Mouse (Mus musculus) gastrocnemius, postnatal 4 days (tissue): ENCODE measurements around the gene Atp5j. TPM values are rescaled to one million over a fixed set of nuclear protein-coding genes. Genes with fewer than 3 reads are reported as not detected.

Source experiments
- DNase-seq, 2 experiments: peaks; one replicate each; pipeline ENCODE4 v3.0.0; 2021 to 2022; ENCODE audit warnings: low spot score in 2 of 2, mixed read lengths in 2 of 2
- total RNA-seq, 2 experiments: library from RNA; stranded (reverse); gene quantifications; 2 replicates each; pipeline ENCODE4 v1.2.3; 2021

The Atp5j gene
- total RNA-seq, 2 experiments from 2014 or later = 769 to 817 TPM

GRCm38 (mm10) chr16:84813852-84814251 lies 21.6 kb downstream of the Atp5j start:
- DNase-seq = no peak

- no peak for DNase-seq
These were observed 25.2 kb downstream of the Atp5j start for GRCm38 (mm10) chr16:84810254-84810653.

GRCm38 (mm10) chr16:84807874-84808273 lies 27.6 kb downstream of the Atp5j start:
- DNase-seq = no peak

- DNase-seq = no peak
These were observed 29.2 kb downstream of the Atp5j start for GRCm38 (mm10) chr16:84806175-84806574.

- DNase-seq = no peak
These were observed 30.6 kb downstream of the Atp5j start for GRCm38 (mm10) chr16:84804866-84805265.

- DNase-seq = peak in 1 of 2 experiments; percentile 23
These were observed 33.2 kb downstream of the Atp5j start for GRCm38 (mm10) chr16:84802217-84802616.

- DNase-seq = no peak
These were observed 35.4 kb downstream of the Atp5j start for GRCm38 (mm10) chr16:84800038-84800437.

GRCm38 (mm10) chr16:84796678-84797077 lies 38.7 kb downstream of the Atp5j start:
- no peak for DNase-seq

GRCm38 (mm10) chr16:84795337-84795736 lies 40.1 kb downstream of the Atp5j start:
- no peak for DNase-seq

- no peak for DNase-seq
These were observed 42.0 kb downstream of the Atp5j start for GRCm38 (mm10) chr16:84793401-84793800.

GRCm38 (mm10) chr16:84790595-84791165 lies 44.7 kb downstream of the Atp5j start:
- no peak for DNase-seq

- DNase-seq = no peak
These were observed 50.5 kb downstream of the Atp5j start for GRCm38 (mm10) chr16:84784966-84785365.

- DNase-seq = no peak
These were observed 52.1 kb downstream of the Atp5j start for GRCm38 (mm10) chr16:84783279-84783678.

GRCm38 (mm10) chr16:84779718-84780117 lies 55.7 kb downstream of the Atp5j start:
- no peak for DNase-seq

GRCm38 (mm10) chr16:84778861-84779630 lies 56.4 kb downstream of the Atp5j start:
- DNase-seq = no peak

GRCm38 (mm10) chr16:84778431-84778830 lies 57.0 kb downstream of the Atp5j start:
- DNase-seq = no peak

Other genes with a start within 250 kb of the Atp5j start
- gene Mrpl39, start 99.9 kb downstream of the Atp5j start, total RNA-seq = 10 to 100 TPM; 26.7 to 30.2 TPM
- gene Jam2, start 61.5 kb downstream of the Atp5j start, total RNA-seq = 10 to 100 TPM; 31.7 TPM
- 10 to 100 TPM; 42.0 to 46.9 TPM for gene Gabpa, start 700 bp downstream of the Atp5j start, total RNA-seq